Mouse (Mus musculus) lung, embryonic 14.5 days (tissue): Measurements from ENCODE around the gene Foxp1. TPM values are rescaled to one million over a fixed set of nuclear protein-coding genes. Genes with fewer than 3 reads are reported as not detected.

Experiments
- ATAC-seq: fragments of 200-750 bp; cut with Nextera tagmentation; 2 replicates; pipeline ENCODE4 v1.8.0; 2017; ENCODE audit warnings: mild to moderate bottlenecking, moderate TSS enrichment, moderate library complexity; ENCODE audit not compliant: insufficient read depth
- DNase-seq: peaks from one replicate; pipeline ENCODE4 v3.0.0-alpha.2; 2015
- H3K27ac ChIP-seq: fragments of 300-500 bp; sonication (generic); 2 replicates; pipeline ENCODE4 v1.5.1; 2014; ENCODE audit warnings: low read depth, mild to moderate bottlenecking, moderate library complexity
- H3K27me3 ChIP-seq: fragments of 300-500 bp; sonication (generic); 2 replicates; pipeline ENCODE4 v1.6.1; 2014; ENCODE audit warnings: low read length, control low read depth; ENCODE audit not compliant: insufficient read depth
- H3K36me3 ChIP-seq: fragments of 300-500 bp; sonication (generic); 2 replicates; pipeline ENCODE4 v1.6.1; 2014; ENCODE audit warnings: control low read depth; ENCODE audit not compliant: insufficient read depth
- H3K4me1 ChIP-seq: fragments of 300-500 bp; sonication (generic); 2 replicates; pipeline ENCODE4 v1.6.1; 2014; ENCODE audit warnings: antibody characterized with exemption, control low read depth; ENCODE audit not compliant: insufficient read depth
- H3K4me2 ChIP-seq: fragments of 300-500 bp; sonication (generic); 2 replicates; pipeline ENCODE4 v1.6.1; 2014; ENCODE audit warnings: mild to moderate bottlenecking
- H3K4me3 ChIP-seq: fragments of 300-500 bp; sonication (generic); 2 replicates; pipeline ENCODE4 v1.5.1; 2014; ENCODE audit warnings: low read depth, low read length
- H3K9ac ChIP-seq: fragments of 300-500 bp; sonication (generic); 2 replicates; pipeline ENCODE4 v1.6.1; 2014
- H3K9me3 ChIP-seq: fragments of 300-500 bp; sonication (generic); 2 replicates; pipeline ENCODE4 v1.6.1; 2016; ENCODE audit warnings: low read depth, low read length, control low read depth
- CTCF ChIP-seq: IDR thresholded peaks from 2 replicates; pipeline ENCODE4 v1.5.1; 2016; ENCODE audit warnings: antibody characterized with exemption, low read depth
- WGBS: fragments of 180-500 bp; shearing (Covaris S2); extraction: QIAGEN DNeasy Blood & Tissue Kit; methylation state at CpG from one replicate; pipeline ENCODE4 v1.1.7; 2014; 5-methylcytosine and 5-hydroxymethylcytosine counted together
- polyA plus RNA-seq: library from polyadenylated mRNA; unstranded; fragments of >200 nt; fragmentation: Nextera tagmentation; extraction: Ambion mirVana; gene quantifications from 2 replicates; pipeline ENCODE4 v1.2.1, GENCODE M21; 2014

The Foxp1 gene
- polyA plus RNA-seq = 111 and 114 TPM in 2 replicates

DNA sequence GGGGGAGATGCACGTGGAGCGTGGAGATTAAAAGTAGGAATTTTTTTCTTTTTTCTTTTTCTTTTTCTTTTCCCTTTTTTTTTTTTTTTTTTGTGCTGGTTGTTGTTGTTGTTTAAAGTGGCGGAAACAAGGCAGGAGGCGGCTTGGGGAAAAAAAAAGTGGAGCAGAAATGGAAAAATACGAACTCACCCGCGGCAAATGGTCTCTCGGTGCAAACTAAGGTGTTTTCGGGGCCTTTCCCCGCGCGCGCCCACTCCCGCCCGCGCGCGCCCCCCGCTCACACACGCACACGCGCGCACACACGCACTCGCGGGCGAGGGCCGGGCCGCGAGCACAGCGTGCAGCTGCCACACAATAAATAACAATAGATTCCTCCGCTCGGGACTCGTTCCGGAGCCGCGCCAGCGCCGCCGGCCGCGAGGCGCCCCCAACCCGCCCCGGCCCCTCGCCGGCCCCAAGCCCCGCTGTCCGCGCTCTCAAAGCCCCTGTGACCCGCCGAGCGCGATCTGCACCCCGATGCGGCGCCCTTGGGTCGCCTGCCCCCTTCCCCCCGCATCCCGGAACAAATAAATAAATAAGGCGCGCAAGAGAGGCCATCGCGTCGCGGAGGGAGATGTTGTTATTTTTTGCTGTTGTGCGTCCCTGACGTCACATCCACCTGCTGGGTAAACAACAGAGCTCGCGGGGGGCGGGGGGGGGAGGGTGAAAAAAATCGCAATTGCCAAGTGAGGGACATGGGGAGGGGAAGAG, at the start of gene Foxp1:
Gene Foxp1 (minus strand): TSS at position 363 of the 750 bp plus-strand sequence.
- no peaks in the 10 kb centered on the region for H3K36me3 ChIP-seq
- ATAC-seq (no peak; the same call in 1 of the 2 replicates), DNase-seq (peak; percentile 83)
- H3K9me3 ChIP-seq = peaks cover 4% of the 10 kb centered on the region; the same call in 1 of the 2 replicates
- TF ChIP-seq CTCF = no peak
- under 1% methylated on average over 65 of the region's 72 CpGs for WGBS
- peak within 1 kb of the TSS; percentile 79 for H3K9ac ChIP-seq
- peak within 1 kb of the TSS; percentile 99 for H3K27ac ChIP-seq
- peak within 1 kb of the TSS; percentile 94 for H3K4me2 ChIP-seq
- H3K4me1 ChIP-seq = no peaks in the 10 kb centered on the region
- H3K27me3 ChIP-seq = no peaks in the 10 kb centered on the region
- H3K4me3 ChIP-seq = peak within 1 kb of the TSS; percentile 66

DNA sequence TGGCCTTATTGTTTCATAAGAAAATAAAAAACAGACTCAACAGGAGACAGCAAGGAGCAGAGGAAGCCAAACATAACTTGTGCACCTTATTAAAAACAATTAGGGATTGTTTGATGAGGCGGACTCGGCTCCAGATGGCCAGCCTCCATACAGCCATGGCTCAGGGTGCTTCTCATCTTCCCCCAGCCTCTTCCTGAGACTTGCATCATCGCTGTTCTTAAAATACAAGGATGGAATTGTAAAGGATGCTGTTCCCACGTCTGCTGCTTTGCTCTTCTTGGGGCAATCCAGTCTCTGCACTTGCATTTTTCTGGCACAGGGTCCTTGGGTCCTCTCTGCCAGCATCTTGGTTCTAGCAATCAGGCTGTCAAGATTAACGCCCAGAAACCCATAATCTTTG, 49.5 kb upstream of the Foxp1 start:
- Histone ChIP-seq H3K27me3 (no peaks in the 10 kb centered on the region), H3K27ac (no peak overlapping the region), H3K36me3 (no peaks in the 10 kb centered on the region), H3K9me3 (no peaks in the 10 kb centered on the region), H3K4me1 (no peaks in the 10 kb centered on the region), H3K4me3 (no peak overlapping the region), H3K9ac (no peak overlapping the region), H3K4me2 (no peak overlapping the region)
- ATAC-seq (no peak), DNase-seq (no peak)
- no peak for TF ChIP-seq CTCF
- 74% methylated on average over 5 of the region's 5 CpGs for WGBS

DNA sequence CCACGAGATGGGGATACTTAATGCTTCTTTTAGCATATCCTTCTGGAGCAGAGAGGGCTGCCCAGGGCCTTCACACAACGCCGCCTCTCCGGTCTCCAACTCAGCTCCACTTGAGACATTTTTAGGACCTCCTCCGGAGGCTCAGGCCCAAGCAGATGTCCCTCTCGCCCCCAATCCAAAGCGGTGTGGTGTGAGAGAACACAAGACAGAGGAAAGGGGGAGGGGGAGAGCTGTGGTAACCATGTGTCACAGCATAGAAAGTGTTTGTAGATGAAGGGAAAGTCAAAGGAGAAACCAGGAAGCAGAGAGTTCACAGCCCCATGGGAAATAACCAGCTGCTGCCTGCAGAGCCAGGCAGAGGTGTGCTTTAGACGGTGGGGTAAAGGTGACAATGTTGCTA, 44.4 kb upstream of the Foxp1 start:
- Histone ChIP-seq H3K9me3 (no peaks in the 10 kb centered on the region), H3K4me3 (no peak overlapping the region), H3K27me3 (no peaks in the 10 kb centered on the region), H3K4me1 (0 out of 2 replicates have a peak, but pooled peaks cover 3% of the 10 kb centered on the region), H3K4me2 (no peak overlapping the region), H3K36me3 (no peaks in the 10 kb centered on the region), H3K27ac (no peak overlapping the region), H3K9ac (no peak overlapping the region)
- no peak for TF ChIP-seq CTCF
- DNase-seq (peak; percentile 38), ATAC-seq (no peak)
- WGBS = 42% methylated on average over 8 of the region's 8 CpGs

DNA sequence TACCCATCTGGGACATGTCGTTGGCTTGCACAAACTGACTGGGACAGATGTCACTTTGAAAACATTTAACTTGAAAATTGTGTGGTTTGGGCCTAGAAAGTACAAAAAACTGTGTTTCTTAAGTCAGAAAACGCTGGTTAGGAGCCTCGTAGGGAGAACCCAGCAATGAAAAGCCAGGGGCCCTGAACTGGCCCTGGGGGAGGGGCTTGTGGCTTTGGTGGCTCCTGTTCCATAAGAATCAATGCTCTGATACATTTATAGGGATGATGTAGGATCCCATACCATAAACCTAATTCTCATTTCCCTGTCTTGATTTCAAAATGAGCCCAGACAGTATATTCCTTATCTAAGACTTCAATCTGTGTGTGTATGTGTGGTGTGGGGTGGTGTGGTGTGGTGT, 42.2 kb upstream of the Foxp1 start:
- no peaks in the 10 kb centered on the region for H3K27me3 ChIP-seq
- H3K36me3 ChIP-seq = no peaks in the 10 kb centered on the region
- 64% methylated on average over 3 of the region's 3 CpGs for WGBS
- TF ChIP-seq CTCF = no peak
- no peak overlapping the region for H3K27ac ChIP-seq
- 0 out of 2 replicates have a peak, but pooled peaks cover 3% of the 10 kb centered on the region for H3K4me1 ChIP-seq
- ATAC-seq = no peak
- H3K4me2 ChIP-seq = no peak overlapping the region
- DNase-seq = no peak
- H3K9ac ChIP-seq = no peak overlapping the region
- no peak overlapping the region for H3K4me3 ChIP-seq
- H3K9me3 ChIP-seq = no peaks in the 10 kb centered on the region

DNA sequence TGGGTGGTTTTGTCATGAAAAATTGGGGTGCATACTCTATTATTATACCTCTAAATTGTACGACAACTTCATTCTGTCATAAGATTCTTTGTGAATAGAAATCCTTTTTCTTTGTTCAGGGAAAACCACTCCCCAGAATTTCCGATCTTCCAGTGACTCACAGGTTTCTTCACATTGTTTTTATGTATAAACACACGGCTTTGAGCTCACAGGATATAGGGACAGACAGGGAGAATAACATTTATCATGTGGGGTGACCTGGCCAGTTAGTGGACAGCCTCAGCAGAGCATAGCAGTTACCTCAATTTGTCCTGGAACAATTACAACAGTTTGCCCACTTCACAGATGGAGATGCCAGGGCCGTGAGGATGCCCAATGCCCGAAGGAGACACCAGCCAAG, 34.4 kb upstream of the Foxp1 start:
- H3K9ac ChIP-seq = no peak overlapping the region
- no peak overlapping the region for H3K4me3 ChIP-seq
- ATAC-seq = no peak
- H3K36me3 ChIP-seq = no peaks in the 10 kb centered on the region
- H3K4me1 ChIP-seq = no peaks in the 10 kb centered on the region
- no peak for TF ChIP-seq CTCF
- no peaks in the 10 kb centered on the region for H3K27me3 ChIP-seq
- DNase-seq = no peak
- no peak overlapping the region for H3K27ac ChIP-seq
- 83% methylated on average over 5 of the region's 5 CpGs for WGBS
- H3K9me3 ChIP-seq = no peaks in the 10 kb centered on the region
- no peak overlapping the region for H3K4me2 ChIP-seq

DNA sequence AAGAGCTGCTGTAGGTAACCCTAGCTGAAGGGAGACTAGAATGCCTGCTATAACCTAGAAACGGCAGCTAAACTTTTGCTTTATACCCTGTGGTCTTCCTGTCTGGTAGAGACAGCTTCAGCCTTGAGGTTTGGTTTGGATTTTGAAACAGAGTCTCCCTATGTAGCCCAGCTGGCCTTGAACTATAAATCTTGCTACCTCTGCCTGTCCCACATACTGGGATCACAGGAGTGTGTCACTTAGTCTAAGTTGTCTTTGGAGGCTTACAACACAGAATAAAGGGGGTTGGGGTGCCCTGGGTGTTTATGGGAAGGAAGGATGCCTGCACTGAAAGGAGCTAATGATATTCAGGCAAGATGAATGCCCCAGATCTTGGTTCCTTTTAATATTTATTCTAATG, 30.3 kb upstream of the Foxp1 start:
- Histone ChIP-seq H3K4me3 (no peak overlapping the region), H3K4me2 (no peak overlapping the region), H3K9ac (no peak overlapping the region), H3K27me3 (no peaks in the 10 kb centered on the region), H3K9me3 (no peaks in the 10 kb centered on the region), H3K27ac (no peak overlapping the region), H3K36me3 (no peaks in the 10 kb centered on the region), H3K4me1 (no peaks in the 10 kb centered on the region)
- DNase-seq = no peak
- TF ChIP-seq CTCF = no peak
- ATAC-seq = no peak
- 67% methylated on average over 1 of the region's 1 CpGs for WGBS

DNA sequence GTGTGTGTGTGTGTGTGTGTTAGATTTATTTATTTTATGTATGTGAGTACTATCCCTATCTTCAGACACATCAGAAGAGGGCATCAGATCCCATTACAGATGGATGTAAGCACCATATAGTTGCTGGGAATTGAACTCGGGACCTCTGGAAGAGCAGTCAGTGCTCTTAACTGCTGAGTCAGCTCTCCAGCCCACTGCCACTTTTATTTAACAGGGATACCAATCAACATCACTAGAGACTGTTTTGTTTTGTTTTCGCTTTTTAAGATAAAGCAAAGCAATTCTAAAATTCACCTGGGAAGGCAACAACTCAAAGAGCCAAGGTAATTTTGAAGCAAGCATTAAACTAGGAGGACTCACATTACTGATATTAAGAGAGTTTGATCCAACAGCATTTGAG, 23.9 kb upstream of the Foxp1 start:
- Histone ChIP-seq H3K4me1 (no peaks in the 10 kb centered on the region), H3K4me3 (no peak overlapping the region), H3K27ac (no peak overlapping the region), H3K9ac (no peak overlapping the region), H3K27me3 (no peaks in the 10 kb centered on the region), H3K4me2 (no peak overlapping the region), H3K36me3 (no peaks in the 10 kb centered on the region), H3K9me3 (no peaks in the 10 kb centered on the region)
- no peak for TF ChIP-seq CTCF
- ATAC-seq (no peak), DNase-seq (no peak)
- WGBS = 91% methylated on average over 2 of the region's 2 CpGs
